Mouse (Mus musculus): ENCODE measurements around the gene Tex45.

Tex45 gene

GRCm38 (mm10) chr8:3495578-3496427, 25.1 kb downstream of the Tex45 start:
- Histone ChIP-seq H3K4me1 (replicated peaks; ENCODE audit: low read depth, low read length) (peaks cover 43% of the 10 kb centered on the region), H3K9me3 (ENCODE audit: low read length) (no peaks in the 10 kb centered on the region), H3K4me3 (replicated peaks; ENCODE audit: low read length) (peak overlapping the region; percentile 80), H3K36me3 (ENCODE audit: insufficient read depth, low read length) (no peaks in the 10 kb centered on the region), H3K27me3 (ENCODE audit: insufficient read depth, low read length) (peaks cover 56% of the 10 kb centered on the region)
- TF ChIP-seq POU5F1 (IDR thresholded peaks at IDR 0.05; ENCODE audit: borderline replicate concordance, low read length) = no peak
- no peak for TF ChIP-seq NANOG (IDR thresholded peaks at IDR 0.05; ENCODE audit: borderline replicate concordance, low read length)
- TF ChIP-seq CTCF (conservative IDR thresholded peaks at IDR 0.05; ENCODE audit: low read length) = no peak

GRCm38 (mm10) chr8:3496428-3496748, 25.7 kb downstream of the Tex45 start:
- Histone ChIP-seq H3K4me3 (replicated peaks; ENCODE audit: low read length) (peak overlapping the region; percentile 80), H3K36me3 (ENCODE audit: insufficient read depth, low read length) (no peaks in the 10 kb centered on the region), H3K9me3 (ENCODE audit: low read length) (no peaks in the 10 kb centered on the region), H3K27me3 (ENCODE audit: insufficient read depth, low read length) (peaks cover 53% of the 10 kb centered on the region), H3K4me1 (replicated peaks; ENCODE audit: low read depth, low read length) (peaks cover 49% of the 10 kb centered on the region)
- TF ChIP-seq CTCF (conservative IDR thresholded peaks at IDR 0.05; ENCODE audit: low read length) (no peak), POU5F1 (IDR thresholded peaks at IDR 0.05; ENCODE audit: borderline replicate concordance, low read length) (no peak), NANOG (IDR thresholded peaks at IDR 0.05; ENCODE audit: borderline replicate concordance, low read length) (no peak)

DNA sequence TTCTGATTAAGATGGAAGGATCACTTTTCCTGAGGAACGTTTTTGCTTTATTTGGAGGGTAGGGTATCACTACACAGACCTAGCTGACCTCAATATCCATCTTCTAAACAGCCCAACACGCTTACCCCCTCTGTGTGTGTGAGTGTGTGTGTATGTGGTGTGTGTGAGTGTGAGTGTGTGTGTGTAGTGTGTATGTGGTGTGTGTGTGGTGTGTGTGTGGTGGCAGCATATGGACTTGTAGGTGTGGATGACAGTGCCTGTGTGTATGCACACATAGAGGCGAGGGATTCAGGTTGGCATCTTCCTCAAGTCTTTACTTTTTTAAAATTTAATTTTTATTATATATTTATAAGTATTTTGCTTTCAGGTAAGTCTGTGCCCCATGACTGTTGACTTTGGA, 27.9 kb downstream of the Tex45 start:
- TF ChIP-seq NANOG (IDR thresholded peaks at IDR 0.05; ENCODE audit: borderline replicate concordance, low read length) (no peak), CTCF (conservative IDR thresholded peaks at IDR 0.05; ENCODE audit: low read length) (no peak), POU5F1 (IDR thresholded peaks at IDR 0.05; ENCODE audit: borderline replicate concordance, low read length) (no peak)
- Histone ChIP-seq H3K27me3 (ENCODE audit: insufficient read depth, low read length) (peaks cover 39% of the 10 kb centered on the region), H3K4me3 (replicated peaks; ENCODE audit: low read length) (no peak overlapping the region), H3K36me3 (ENCODE audit: insufficient read depth, low read length) (peaks cover 9% of the 10 kb centered on the region; the same call in 1 of the 2 replicates), H3K4me1 (replicated peaks; ENCODE audit: low read depth, low read length) (peaks cover 50% of the 10 kb centered on the region), H3K9me3 (ENCODE audit: low read length) (no peaks in the 10 kb centered on the region)

- Histone ChIP-seq H3K27me3 (ENCODE audit: insufficient read depth, low read length) (peaks cover 27% of the 10 kb centered on the region), H3K36me3 (ENCODE audit: insufficient read depth, low read length) (peaks cover 14% of the 10 kb centered on the region), H3K4me3 (replicated peaks; ENCODE audit: low read length) (peak overlapping the region; percentile 94), H3K4me1 (replicated peaks; ENCODE audit: low read depth, low read length) (peaks cover 46% of the 10 kb centered on the region), H3K9me3 (ENCODE audit: low read length) (no peaks in the 10 kb centered on the region)
- no peak for TF ChIP-seq CTCF (conservative IDR thresholded peaks at IDR 0.05; ENCODE audit: low read length)
- TF ChIP-seq NANOG (IDR thresholded peaks at IDR 0.05; ENCODE audit: borderline replicate concordance, low read length) = no peak
- TF ChIP-seq POU5F1 (IDR thresholded peaks at IDR 0.05; ENCODE audit: borderline replicate concordance, low read length) = no peak
Observed at GRCm38 (mm10) chr8:3499751-3500150, 29.1 kb downstream of the Tex45 start.

DNA sequence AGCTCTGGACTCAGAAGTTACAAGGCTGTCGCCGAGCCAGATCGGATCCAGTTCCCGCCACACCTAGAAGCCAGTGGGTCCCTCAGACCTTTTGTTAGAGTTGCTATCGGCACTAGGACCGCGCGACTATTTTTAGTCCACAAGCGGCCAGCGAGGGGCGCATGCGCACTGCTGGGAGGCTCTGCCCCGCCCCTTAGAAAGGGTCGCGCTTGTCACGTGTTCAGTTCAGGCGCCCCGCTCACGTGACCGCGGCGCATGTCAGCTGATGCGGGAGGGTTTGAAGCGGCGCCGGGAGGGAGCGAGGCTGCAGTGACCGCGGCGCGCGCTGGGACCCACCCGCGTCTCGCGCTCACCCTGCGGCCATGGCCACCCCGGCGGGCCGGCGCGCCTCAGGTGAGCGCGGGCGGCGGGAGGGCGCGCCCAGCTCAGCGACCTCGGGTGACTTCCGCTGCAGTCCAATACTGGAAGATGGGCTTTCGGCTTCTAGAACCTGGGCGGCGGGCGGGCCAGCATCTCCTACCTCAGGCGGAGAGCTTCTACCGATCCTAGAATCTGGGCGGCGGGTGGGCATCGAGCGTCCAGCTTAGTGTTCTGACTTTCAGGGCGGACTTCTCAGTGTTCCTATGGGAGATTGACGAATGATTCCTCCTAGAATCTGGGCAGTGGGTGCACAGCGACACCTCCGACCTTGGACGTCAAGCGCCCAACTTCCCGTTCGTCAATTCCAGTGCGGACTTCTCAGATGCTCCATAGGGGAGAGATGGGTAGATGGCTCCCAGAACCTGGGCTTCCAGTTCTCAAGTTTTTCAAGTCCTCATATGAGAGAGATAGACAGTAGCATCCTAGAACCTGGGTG, 29.8 kb downstream of the Tex45 start, which contains the start of gene Mcoln1:
Gene Mcoln1 (plus strand): TSS at position 223 of the 856 bp plus-strand sequence.
- no peak for TF ChIP-seq NANOG (IDR thresholded peaks at IDR 0.05; ENCODE audit: borderline replicate concordance, low read length)
- no peak for TF ChIP-seq POU5F1 (IDR thresholded peaks at IDR 0.05; ENCODE audit: borderline replicate concordance, low read length)
- no peak for TF ChIP-seq CTCF (conservative IDR thresholded peaks at IDR 0.05; ENCODE audit: low read length)
- H3K9me3 ChIP-seq (ENCODE audit: low read length) = no peaks in the 10 kb centered on the region
- peaks cover 40% of the 10 kb centered on the region for H3K4me1 ChIP-seq (replicated peaks; ENCODE audit: low read depth, low read length)
- peaks cover 20% of the 10 kb centered on the region for H3K27me3 ChIP-seq (ENCODE audit: insufficient read depth, low read length)
- peaks cover 21% of the 10 kb centered on the region for H3K36me3 ChIP-seq (ENCODE audit: insufficient read depth, low read length)
- peak within 1 kb of the TSS; percentile 94 for H3K4me3 ChIP-seq (replicated peaks; ENCODE audit: low read length)

DNA sequence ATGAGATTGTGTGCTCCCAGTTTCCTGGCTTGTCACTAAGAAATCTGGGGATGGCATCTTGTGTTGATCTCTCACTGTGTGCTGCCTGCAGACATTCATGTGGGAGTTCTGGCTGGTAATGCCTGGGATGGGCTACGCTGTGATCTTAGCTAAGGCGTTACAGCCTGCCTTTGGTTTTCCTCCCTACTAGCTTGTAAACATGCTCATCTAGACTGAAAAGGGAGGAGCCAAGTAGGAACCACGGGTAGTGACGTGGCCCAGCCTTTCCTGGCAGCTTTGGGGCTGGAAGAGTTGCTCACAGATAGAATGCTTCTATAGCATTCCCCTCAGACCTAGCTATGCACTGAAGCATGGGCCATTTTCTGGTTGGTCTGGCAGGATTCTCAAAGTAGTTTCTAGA, 31.6 kb downstream of the Tex45 start:
- Histone ChIP-seq H3K36me3 (ENCODE audit: insufficient read depth, low read length) (peaks cover 39% of the 10 kb centered on the region), H3K4me1 (replicated peaks; ENCODE audit: low read depth, low read length) (peaks cover 24% of the 10 kb centered on the region), H3K9me3 (ENCODE audit: low read length) (no peaks in the 10 kb centered on the region), H3K27me3 (ENCODE audit: insufficient read depth, low read length) (peaks cover 3% of the 10 kb centered on the region; the same call in 1 of the 2 replicates), H3K4me3 (replicated peaks; ENCODE audit: low read length) (no peak overlapping the region)
- no peak for TF ChIP-seq POU5F1 (IDR thresholded peaks at IDR 0.05; ENCODE audit: borderline replicate concordance, low read length)
- no peak for TF ChIP-seq NANOG (IDR thresholded peaks at IDR 0.05; ENCODE audit: borderline replicate concordance, low read length)
- no peak for TF ChIP-seq CTCF (conservative IDR thresholded peaks at IDR 0.05; ENCODE audit: low read length)

DNA sequence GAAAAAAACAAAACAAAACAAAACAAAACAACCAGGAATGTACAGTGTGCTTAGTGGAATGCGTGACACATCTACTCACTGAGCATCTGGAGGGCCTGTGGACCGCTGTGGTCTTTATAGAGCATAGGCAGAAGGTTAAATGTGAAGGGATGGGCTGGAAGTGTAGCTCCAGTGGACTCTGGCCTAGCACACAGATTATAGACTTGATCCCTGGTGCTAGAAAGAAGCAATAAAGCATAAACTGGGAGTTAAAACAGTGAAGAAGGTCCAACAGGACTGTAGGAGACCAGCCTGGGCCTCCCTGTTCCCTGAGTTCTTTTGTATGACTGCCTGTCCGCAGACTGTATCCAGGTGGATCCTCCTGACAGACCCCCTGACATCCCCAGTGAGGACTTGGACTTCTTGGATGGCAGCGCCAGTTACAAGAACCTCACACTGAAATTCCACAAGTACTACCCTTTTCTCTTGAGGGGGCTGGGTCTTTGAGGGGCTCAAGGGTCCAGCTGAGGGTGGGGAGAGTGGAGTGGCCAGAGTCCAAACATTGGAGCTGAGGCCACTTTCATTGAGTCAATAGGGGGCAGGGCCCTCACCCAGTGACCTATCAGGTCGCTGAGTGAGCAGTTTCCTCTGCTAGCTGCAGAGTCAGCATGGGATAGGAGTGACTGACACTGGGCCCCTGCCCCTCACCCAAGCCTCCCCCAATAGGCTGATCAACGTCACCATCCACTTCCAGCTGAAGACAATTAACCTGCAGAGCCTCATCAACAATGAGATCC, 37.5 kb downstream of the Tex45 start:
- H3K27me3 ChIP-seq (ENCODE audit: insufficient read depth, low read length) = no peaks in the 10 kb centered on the region
- no peak overlapping the region for H3K4me3 ChIP-seq (replicated peaks; ENCODE audit: low read length)
- no peak for TF ChIP-seq CTCF (conservative IDR thresholded peaks at IDR 0.05; ENCODE audit: low read length)
- no peak for TF ChIP-seq NANOG (IDR thresholded peaks at IDR 0.05; ENCODE audit: borderline replicate concordance, low read length)
- no peak for TF ChIP-seq POU5F1 (IDR thresholded peaks at IDR 0.05; ENCODE audit: borderline replicate concordance, low read length)
- H3K36me3 ChIP-seq (ENCODE audit: insufficient read depth, low read length) = peaks cover 89% of the 10 kb centered on the region
- H3K9me3 ChIP-seq (ENCODE audit: low read length) = no peaks in the 10 kb centered on the region
- H3K4me1 ChIP-seq (replicated peaks; ENCODE audit: low read depth, low read length) = peaks cover 13% of the 10 kb centered on the region

Data from E14TG2a.4 (cell line).